Mouse (Mus musculus): ENCODE data around the gene Minos1. TPM values are rescaled to one million over a fixed set of nuclear protein-coding genes. Genes with fewer than 3 reads are reported as not detected.
A peak's percentile ranks its signal among the peaks of the same experiment; 100 is the strongest.

Minos1 gene
- polyA plus RNA-seq, 1 experiment from 2014 or later: 389 TPM

GRCm38 (mm10) chr4:139088982-139089671, 41.8 kb downstream of the Minos1 start:
- Histone ChIP-seq H3K27me3 (ENCODE audit: poor library complexity, severe bottlenecking) (peaks cover 89% of the 10 kb centered on the region), H3K36me3 (replicated peaks) (no peaks in the 10 kb centered on the region), H3K27ac (no peak overlapping the region), H3K4me3 (no peak overlapping the region), H3K4me1 (peaks cover 38% of the 10 kb centered on the region), H3K9me3 (no peaks in the 10 kb centered on the region)
- 63% methylated on average over 9 of the region's 9 CpGs for WGBS
- no peak for DNase-seq (ENCODE audit: extremely low spot score, low spot score)

GRCm38 (mm10) chr4:139086984-139087383, 43.9 kb downstream of the Minos1 start:
- Histone ChIP-seq H3K27ac (no peak overlapping the region), H3K4me1 (peaks cover 43% of the 10 kb centered on the region), H3K4me3 (no peak overlapping the region), H3K27me3 (ENCODE audit: poor library complexity, severe bottlenecking) (peaks cover 70% of the 10 kb centered on the region), H3K36me3 (replicated peaks) (no peaks in the 10 kb centered on the region), H3K9me3 (no peaks in the 10 kb centered on the region)
- DNase-seq (ENCODE audit: extremely low spot score, low spot score): no peak
- 79% methylated on average over 4 of the region's 4 CpGs for WGBS

GRCm38 (mm10) chr4:139086037-139086436, 44.9 kb downstream of the Minos1 start:
- Histone ChIP-seq H3K4me1 (peaks cover 35% of the 10 kb centered on the region), H3K9me3 (no peaks in the 10 kb centered on the region), H3K36me3 (replicated peaks) (no peaks in the 10 kb centered on the region), H3K4me3 (no peak overlapping the region), H3K27ac (no peak overlapping the region), H3K27me3 (ENCODE audit: poor library complexity, severe bottlenecking) (peaks cover 61% of the 10 kb centered on the region)
- peak; percentile 82 for DNase-seq (ENCODE audit: extremely low spot score, low spot score)
- WGBS: 24% methylated on average over 5 of the region's 5 CpGs

GRCm38 (mm10) chr4:139085337-139085736, 45.6 kb downstream of the Minos1 start:
- Histone ChIP-seq H3K4me3 (no peak overlapping the region), H3K27me3 (ENCODE audit: poor library complexity, severe bottlenecking) (peaks cover 54% of the 10 kb centered on the region), H3K27ac (no peak overlapping the region), H3K4me1 (peaks cover 28% of the 10 kb centered on the region), H3K9me3 (no peaks in the 10 kb centered on the region), H3K36me3 (replicated peaks) (no peaks in the 10 kb centered on the region)
- WGBS: 72% methylated on average over 11 of the region's 11 CpGs
- no peak for DNase-seq (ENCODE audit: extremely low spot score, low spot score)

DNA sequence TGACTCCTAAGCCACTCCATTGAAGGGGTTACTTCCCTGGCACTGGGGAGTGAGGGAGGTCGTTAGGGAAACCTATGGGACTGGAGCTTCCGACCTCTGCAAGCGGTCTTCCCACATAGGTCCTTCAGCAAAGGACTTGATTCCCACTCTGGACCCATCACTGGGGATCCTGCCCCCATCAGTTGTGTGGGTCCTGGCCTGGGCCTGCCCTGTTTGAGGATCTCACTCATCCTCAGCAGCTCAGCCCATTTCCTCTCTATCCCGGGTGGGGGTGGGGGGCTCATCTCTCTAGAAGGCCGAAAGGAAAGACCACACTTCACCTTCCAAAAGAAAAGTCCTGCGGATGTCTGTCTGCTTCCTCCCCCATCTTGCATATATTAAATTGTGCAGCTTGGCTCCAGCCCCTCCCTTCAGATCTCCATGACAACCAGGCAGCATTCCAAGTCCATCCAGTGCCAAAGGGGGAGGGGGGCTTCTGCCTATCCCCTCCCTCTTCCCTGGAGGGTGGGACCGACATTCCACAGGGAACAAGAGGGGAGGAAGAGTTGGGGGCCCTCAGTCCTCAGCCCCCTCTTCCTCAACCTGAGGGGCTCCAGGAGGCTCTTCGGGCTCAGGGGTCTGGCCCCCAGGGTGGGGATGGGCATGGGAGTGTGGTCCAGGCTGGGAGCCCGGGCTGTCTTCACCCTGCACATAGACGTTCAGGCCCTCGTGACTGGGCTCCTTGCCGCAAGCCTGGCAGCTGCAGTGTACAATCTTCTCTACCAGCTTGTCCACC, 47.9 kb downstream of the Minos1 start:
- H3K36me3 ChIP-seq (replicated peaks): no peaks in the 10 kb centered on the region
- H3K4me1 ChIP-seq: peaks cover 27% of the 10 kb centered on the region
- H3K27ac ChIP-seq: peak overlapping the region; percentile 77
- 41% methylated on average over 12 of the region's 12 CpGs for WGBS
- peaks cover 34% of the 10 kb centered on the region for H3K27me3 ChIP-seq (ENCODE audit: poor library complexity, severe bottlenecking)
- peak; percentile 53 for DNase-seq (ENCODE audit: extremely low spot score, low spot score)
- no peaks in the 10 kb centered on the region for H3K9me3 ChIP-seq
- peak overlapping the region; percentile 27; the same call in 1 of the 2 replicates for H3K4me3 ChIP-seq

GRCm38 (mm10) chr4:139081270-139081931, 49.5 kb downstream of the Minos1 start:
- no peak overlapping the region for H3K27ac ChIP-seq
- peaks cover 38% of the 10 kb centered on the region for H3K27me3 ChIP-seq (ENCODE audit: poor library complexity, severe bottlenecking)
- H3K9me3 ChIP-seq: no peaks in the 10 kb centered on the region
- no peaks in the 10 kb centered on the region for H3K36me3 ChIP-seq (replicated peaks)
- H3K4me3 ChIP-seq: no peak overlapping the region
- no peak for DNase-seq (ENCODE audit: extremely low spot score, low spot score)
- peaks cover 27% of the 10 kb centered on the region for H3K4me1 ChIP-seq
- 83% methylated on average over 18 of the region's 18 CpGs for WGBS

DNA sequence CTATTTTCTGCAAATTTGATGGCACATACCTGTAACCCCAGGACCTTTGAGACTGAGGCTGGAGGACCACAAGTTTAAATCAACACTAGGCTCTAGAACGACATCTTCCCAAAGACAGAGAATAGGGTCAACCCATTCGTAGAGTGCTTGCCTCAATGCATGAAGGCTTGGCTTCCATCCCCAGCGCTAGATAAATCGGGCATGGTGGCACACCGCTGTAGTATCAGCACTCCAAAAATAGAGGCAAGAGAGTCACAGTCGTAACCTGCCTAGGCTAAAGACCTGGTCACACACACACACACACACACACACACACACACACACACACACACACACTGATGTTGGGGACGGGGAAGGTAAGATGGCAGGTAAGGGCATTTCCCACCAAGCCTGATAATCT, 50.7 kb downstream of the Minos1 start:
- DNase-seq (ENCODE audit: extremely low spot score, low spot score): no peak
- Histone ChIP-seq H3K36me3 (replicated peaks) (no peaks in the 10 kb centered on the region), H3K9me3 (no peaks in the 10 kb centered on the region), H3K4me1 (peaks cover 34% of the 10 kb centered on the region), H3K27me3 (ENCODE audit: poor library complexity, severe bottlenecking) (peaks cover 43% of the 10 kb centered on the region), H3K27ac (no peak overlapping the region), H3K4me3 (no peak overlapping the region)
- WGBS: 91% methylated on average over 7 of the region's 7 CpGs

DNA sequence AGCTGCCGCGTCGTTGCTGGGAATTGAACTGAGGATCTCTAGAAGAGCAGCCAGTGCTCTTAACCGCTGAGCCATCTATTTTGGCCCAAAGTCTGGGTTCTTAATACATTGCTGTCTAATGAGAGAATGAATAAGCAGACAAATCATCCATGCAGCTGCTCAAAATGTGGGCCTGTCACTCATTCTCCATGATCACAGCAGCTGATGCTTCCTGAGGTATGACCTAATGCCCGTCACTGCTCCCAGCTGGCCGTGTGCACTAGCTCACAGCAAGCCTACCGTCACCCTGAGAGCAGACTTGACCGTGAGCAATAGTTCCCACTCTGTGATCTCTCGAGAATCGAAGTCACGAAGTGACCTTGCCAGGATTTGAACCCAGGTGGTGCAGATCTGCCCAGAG, 51.5 kb downstream of the Minos1 start:
- DNase-seq (ENCODE audit: extremely low spot score, low spot score): no peak
- H3K4me3 ChIP-seq: no peak overlapping the region
- H3K4me1 ChIP-seq: peaks cover 43% of the 10 kb centered on the region
- peaks cover 43% of the 10 kb centered on the region for H3K27me3 ChIP-seq (ENCODE audit: poor library complexity, severe bottlenecking)
- 84% methylated on average over 11 of the region's 11 CpGs for WGBS
- H3K36me3 ChIP-seq (replicated peaks): no peaks in the 10 kb centered on the region
- no peaks in the 10 kb centered on the region for H3K9me3 ChIP-seq
- no peak overlapping the region for H3K27ac ChIP-seq

- Histone ChIP-seq H3K27ac (no peak overlapping the region), H3K27me3 (ENCODE audit: poor library complexity, severe bottlenecking) (peaks cover 45% of the 10 kb centered on the region), H3K36me3 (replicated peaks) (no peaks in the 10 kb centered on the region), H3K9me3 (no peaks in the 10 kb centered on the region), H3K4me3 (no peak overlapping the region), H3K4me1 (peaks cover 47% of the 10 kb centered on the region)
- WGBS: 14% methylated on average over 4 of the region's 4 CpGs
- DNase-seq (ENCODE audit: extremely low spot score, low spot score): no peak
These were observed 52.2 kb downstream of the Minos1 start for GRCm38 (mm10) chr4:139078726-139079125.

- Histone ChIP-seq H3K4me3 (no peak overlapping the region), H3K27me3 (ENCODE audit: poor library complexity, severe bottlenecking) (peaks cover 49% of the 10 kb centered on the region), H3K9me3 (no peaks in the 10 kb centered on the region), H3K27ac (no peak overlapping the region), H3K4me1 (peaks cover 42% of the 10 kb centered on the region), H3K36me3 (replicated peaks) (no peaks in the 10 kb centered on the region)
- WGBS: 44% methylated on average over 2 of the region's 2 CpGs
- no peak for DNase-seq (ENCODE audit: extremely low spot score, low spot score)
These were observed 52.6 kb downstream of the Minos1 start for GRCm38 (mm10) chr4:139078313-139078712.

DNA sequence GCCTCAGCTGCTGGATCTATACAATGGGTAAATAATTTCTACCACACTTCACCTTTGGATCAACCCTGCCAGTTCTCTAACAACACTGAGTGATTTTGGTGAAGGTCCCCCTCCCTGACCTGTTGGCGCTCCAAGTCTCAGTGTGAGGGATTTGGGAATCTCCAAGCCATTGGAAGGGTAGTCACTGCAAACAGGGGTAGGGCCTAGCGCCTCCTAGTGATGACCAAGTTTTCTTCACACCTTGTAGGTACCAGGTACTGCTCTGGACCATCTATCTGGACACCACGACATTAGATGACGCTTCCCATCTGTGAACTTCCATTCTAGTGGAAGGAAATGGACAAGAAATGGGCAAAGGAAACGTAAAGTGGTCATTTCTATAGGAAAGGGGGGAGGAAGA, 55.0 kb downstream of the Minos1 start:
- H3K36me3 ChIP-seq (replicated peaks): no peaks in the 10 kb centered on the region
- H3K27me3 ChIP-seq (ENCODE audit: poor library complexity, severe bottlenecking): peaks cover 68% of the 10 kb centered on the region
- 14% methylated on average over 5 of the region's 5 CpGs for WGBS
- H3K4me1 ChIP-seq: peaks cover 28% of the 10 kb centered on the region
- H3K4me3 ChIP-seq: peak overlapping the region; percentile 63; the same call in 1 of the 2 replicates
- H3K9me3 ChIP-seq: no peaks in the 10 kb centered on the region
- no peak for DNase-seq (ENCODE audit: extremely low spot score, low spot score)
- H3K27ac ChIP-seq: no peak overlapping the region

GRCm38 (mm10) chr4:139075041-139075711, 55.7 kb downstream of the Minos1 start, which contains the start of gene Htr6:
Gene Htr6, minus strand, starts transcription at chr4:139075570.
- WGBS: under 1% methylated on average over 77 of the region's 77 CpGs
- Histone ChIP-seq H3K4me1 (peaks cover 28% of the 10 kb centered on the region), H3K9me3 (no peaks in the 10 kb centered on the region), H3K36me3 (replicated peaks) (no peaks in the 10 kb centered on the region), H3K27ac (no peak within 1 kb of the TSS), H3K27me3 (ENCODE audit: poor library complexity, severe bottlenecking) (peaks cover 74% of the 10 kb centered on the region), H3K4me3 (peak within 1 kb of the TSS; percentile 63)
- peak; percentile 19 for DNase-seq (ENCODE audit: extremely low spot score, low spot score)

All from forebrain, embryonic 10.5 days (tissue).